Mouse (Mus musculus) lung, postnatal 0 days (tissue): ENCODE data around the gene Clybl.

ENCODE experiments used
- CTCF ChIP-seq: IDR thresholded peaks from 2 replicates; pipeline ENCODE4 v1.5.1; 2016; ENCODE audit warnings: antibody characterized with exemption, mild to moderate bottlenecking
- EP300 ChIP-seq: IDR thresholded peaks from 2 replicates; pipeline ENCODE4 v1.6.1; 2016; ENCODE audit warnings: antibody characterized with exemption, mild to moderate bottlenecking, control low read depth

GRCm38 (mm10) chr14:122229988-122230387 lies 48.5 kb downstream of the Clybl start:
- TF ChIP-seq CTCF: no peak
- TF ChIP-seq EP300: no peak
